Mouse (Mus musculus): Measurements from ENCODE around the gene Ttc7. TPM values are rescaled to one million over a fixed set of nuclear protein-coding genes. Genes with fewer than 3 reads are reported as not detected.
"Not testable (repeated sequence)": the region's sequence is repeated elsewhere in the genome, so short reads cannot be mapped to it uniquely, and the experiment has no call there.

Ttc7 gene
- polyA plus RNA-seq, 1 experiment from 2014 or later = 2.9 TPM

DNA sequence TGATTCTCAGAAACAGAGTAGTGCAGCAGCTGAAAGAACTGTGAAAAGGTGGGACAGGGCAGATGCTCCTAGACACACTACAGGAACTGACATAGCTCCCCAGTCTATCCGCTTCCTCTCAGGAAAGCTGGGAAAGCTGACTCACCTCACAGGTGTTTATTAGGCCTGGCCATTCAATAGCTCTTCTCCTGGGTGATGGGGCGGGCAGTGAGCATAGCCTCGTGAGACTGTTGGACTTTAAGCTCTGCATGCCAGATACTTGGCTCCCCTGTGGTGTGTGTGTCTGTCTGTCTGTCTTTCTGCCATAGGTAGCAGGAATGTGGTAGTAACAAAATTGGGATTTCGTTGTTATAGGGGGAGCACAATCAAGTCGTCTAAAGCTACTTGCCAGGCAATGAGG lies 6.7 kb downstream of the Ttc7 start:
- Histone ChIP-seq H3K27ac (no peak overlapping the region), H3K4me3 (no peak overlapping the region), H3K36me3 (replicated peaks) (0 out of 2 replicates have a peak, but pooled peaks cover 3% of the 10 kb centered on the region), H3K27me3 (ENCODE audit: poor library complexity, severe bottlenecking) (peaks cover 60% of the 10 kb centered on the region), H3K9me3 (no peaks in the 10 kb centered on the region), H3K4me1 (peaks cover 22% of the 10 kb centered on the region)
- DNase-seq (ENCODE audit: extremely low spot score, low spot score) = no peak
- 77% methylated on average over 5 of the region's 5 CpGs for WGBS

GRCm38 (mm10) chr17:87291037-87291436 lies 8.4 kb downstream of the Ttc7 start:
- WGBS = 94% methylated on average over 7 of the region's 7 CpGs
- no peak for DNase-seq (ENCODE audit: extremely low spot score, low spot score)
- Histone ChIP-seq H3K27me3 (ENCODE audit: poor library complexity, severe bottlenecking) (peaks cover 43% of the 10 kb centered on the region), H3K4me1 (peaks cover 19% of the 10 kb centered on the region), H3K4me3 (no peak overlapping the region), H3K36me3 (replicated peaks) (0 out of 2 replicates have a peak, but pooled peaks cover 3% of the 10 kb centered on the region), H3K27ac (no peak overlapping the region), H3K9me3 (no peaks in the 10 kb centered on the region)

- H3K4me3 ChIP-seq = no peak overlapping the region
- H3K4me1 ChIP-seq = peaks cover 17% of the 10 kb centered on the region
- no peak overlapping the region for H3K27ac ChIP-seq
- no peak for DNase-seq (ENCODE audit: extremely low spot score, low spot score)
- 0 out of 2 replicates have a peak, but pooled peaks cover 3% of the 10 kb centered on the region for H3K36me3 ChIP-seq (replicated peaks)
- WGBS = 91% methylated on average over 5 of the region's 5 CpGs
- no peaks in the 10 kb centered on the region for H3K9me3 ChIP-seq
- H3K27me3 ChIP-seq (ENCODE audit: poor library complexity, severe bottlenecking) = peaks cover 36% of the 10 kb centered on the region
Measured at GRCm38 (mm10) chr17:87291782-87292181, 9.1 kb downstream of the Ttc7 start.

DNA sequence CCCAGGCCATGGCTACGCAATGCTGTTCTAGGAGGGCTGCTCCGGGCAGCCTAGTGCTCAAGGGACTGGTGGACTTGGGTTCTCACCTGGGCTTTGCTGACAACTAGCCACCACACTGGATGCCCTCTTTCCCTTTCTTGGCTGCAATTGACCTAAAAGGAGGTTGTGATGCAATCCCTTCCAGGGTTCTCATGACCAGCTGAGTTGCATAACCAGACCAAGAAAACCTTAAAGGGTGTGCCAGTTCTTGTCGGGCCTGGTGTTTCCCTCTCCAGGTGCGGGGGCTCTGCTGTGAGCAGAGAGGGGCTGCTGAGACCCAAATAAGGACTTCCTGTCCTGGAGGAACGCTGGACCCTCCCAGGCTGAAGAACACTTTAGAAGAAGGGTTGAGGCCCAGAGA lies 10.4 kb downstream of the Ttc7 start:
- Histone ChIP-seq H3K4me1 (peaks cover 3% of the 10 kb centered on the region), H3K27me3 (ENCODE audit: poor library complexity, severe bottlenecking) (peaks cover 22% of the 10 kb centered on the region), H3K36me3 (replicated peaks) (0 out of 2 replicates have a peak, but pooled peaks cover 3% of the 10 kb centered on the region), H3K4me3 (no peak overlapping the region), H3K9me3 (no peaks in the 10 kb centered on the region), H3K27ac (no peak overlapping the region)
- no peak for DNase-seq (ENCODE audit: extremely low spot score, low spot score)
- 94% methylated on average over 5 of the region's 5 CpGs for WGBS

GRCm38 (mm10) chr17:87295738-87296137 lies 13.1 kb downstream of the Ttc7 start:
- Histone ChIP-seq H3K36me3 (replicated peaks) (0 out of 2 replicates have a peak, but pooled peaks cover 3% of the 10 kb centered on the region), H3K4me1 (no peaks in the 10 kb centered on the region), H3K9me3 (no peaks in the 10 kb centered on the region), H3K27me3 (ENCODE audit: poor library complexity, severe bottlenecking) (no peaks in the 10 kb centered on the region), H3K4me3 (no peak overlapping the region), H3K27ac (no peak overlapping the region)
- WGBS = 80% methylated on average over 7 of the region's 7 CpGs
- DNase-seq (ENCODE audit: extremely low spot score, low spot score) = no peak

DNA sequence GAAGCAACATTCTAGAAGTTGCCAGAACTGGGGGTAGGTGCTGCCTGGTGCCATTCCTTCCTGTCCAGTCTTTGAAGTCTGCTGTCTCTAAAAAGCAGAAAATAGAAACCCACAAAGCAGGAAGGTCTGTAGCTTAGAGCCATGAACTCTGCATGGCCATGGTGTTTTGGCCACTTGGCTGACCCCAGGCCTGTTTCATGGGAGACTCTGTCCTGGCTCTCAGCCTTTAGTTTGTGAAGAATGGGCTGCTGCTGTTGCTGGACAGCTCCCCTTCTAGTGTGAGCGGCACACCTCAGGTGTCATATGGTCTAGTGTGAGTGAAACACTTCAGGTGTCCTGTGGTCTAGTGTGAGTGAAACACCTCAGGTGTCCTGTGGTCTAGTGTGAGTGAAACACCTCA lies 14.0 kb downstream of the Ttc7 start:
- not testable (repeated sequence) for H3K27me3 ChIP-seq (ENCODE audit: poor library complexity, severe bottlenecking); DNase-seq (ENCODE audit: extremely low spot score, low spot score); H3K36me3 ChIP-seq (replicated peaks); H3K4me1 ChIP-seq; H3K27ac ChIP-seq; H3K4me3 ChIP-seq; H3K9me3 ChIP-seq
- 85% methylated on average over 1 of the region's 1 CpGs for WGBS

- Histone ChIP-seq H3K27me3 (ENCODE audit: poor library complexity, severe bottlenecking) (no peaks in the 10 kb centered on the region), H3K36me3 (replicated peaks) (no peaks in the 10 kb centered on the region), H3K27ac (no peak overlapping the region), H3K9me3 (no peaks in the 10 kb centered on the region), H3K4me3 (no peak overlapping the region), H3K4me1 (0 out of 2 replicates have a peak, but pooled peaks cover 2% of the 10 kb centered on the region)
- DNase-seq (ENCODE audit: extremely low spot score, low spot score) = no peak
- 79% methylated on average over 6 of the region's 6 CpGs for WGBS
Measured at GRCm38 (mm10) chr17:87298944-87299343, 16.3 kb downstream of the Ttc7 start.

- DNase-seq (ENCODE audit: extremely low spot score, low spot score) = no peak
- Histone ChIP-seq H3K9me3 (no peaks in the 10 kb centered on the region), H3K4me3 (no peak overlapping the region), H3K4me1 (0 out of 2 replicates have a peak, but pooled peaks cover 2% of the 10 kb centered on the region), H3K27ac (no peak overlapping the region), H3K27me3 (ENCODE audit: poor library complexity, severe bottlenecking) (no peaks in the 10 kb centered on the region), H3K36me3 (replicated peaks) (no peaks in the 10 kb centered on the region)
- 87% methylated on average over 10 of the region's 10 CpGs for WGBS
Measured at GRCm38 (mm10) chr17:87300340-87300739, 17.7 kb downstream of the Ttc7 start.

DNA sequence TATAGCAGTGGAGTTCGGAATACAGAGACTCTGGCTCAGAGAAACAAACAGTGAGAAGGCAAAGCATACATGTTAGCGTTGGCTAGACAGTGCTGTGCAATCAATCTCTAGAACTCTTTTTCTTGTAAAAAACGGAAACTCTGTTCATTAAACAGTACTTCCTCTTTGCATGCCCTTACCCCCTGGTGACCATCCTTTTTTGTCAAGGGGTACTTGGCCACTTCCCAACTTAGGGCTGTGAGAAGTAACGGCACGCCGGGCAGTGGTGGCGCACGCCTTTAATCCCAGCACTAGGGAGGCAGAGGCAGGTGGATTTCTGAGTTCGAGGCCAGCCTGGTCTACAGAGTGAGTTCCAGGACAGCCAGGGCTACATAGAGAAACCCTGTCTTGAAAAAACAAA lies 18.9 kb downstream of the Ttc7 start:
- not testable (repeated sequence) for H3K27me3 ChIP-seq (ENCODE audit: poor library complexity, severe bottlenecking); DNase-seq (ENCODE audit: extremely low spot score, low spot score); H3K27ac ChIP-seq; H3K9me3 ChIP-seq; H3K4me1 ChIP-seq; H3K4me3 ChIP-seq; H3K36me3 ChIP-seq (replicated peaks)
- 91% methylated on average over 9 of the region's 9 CpGs for WGBS

DNA sequence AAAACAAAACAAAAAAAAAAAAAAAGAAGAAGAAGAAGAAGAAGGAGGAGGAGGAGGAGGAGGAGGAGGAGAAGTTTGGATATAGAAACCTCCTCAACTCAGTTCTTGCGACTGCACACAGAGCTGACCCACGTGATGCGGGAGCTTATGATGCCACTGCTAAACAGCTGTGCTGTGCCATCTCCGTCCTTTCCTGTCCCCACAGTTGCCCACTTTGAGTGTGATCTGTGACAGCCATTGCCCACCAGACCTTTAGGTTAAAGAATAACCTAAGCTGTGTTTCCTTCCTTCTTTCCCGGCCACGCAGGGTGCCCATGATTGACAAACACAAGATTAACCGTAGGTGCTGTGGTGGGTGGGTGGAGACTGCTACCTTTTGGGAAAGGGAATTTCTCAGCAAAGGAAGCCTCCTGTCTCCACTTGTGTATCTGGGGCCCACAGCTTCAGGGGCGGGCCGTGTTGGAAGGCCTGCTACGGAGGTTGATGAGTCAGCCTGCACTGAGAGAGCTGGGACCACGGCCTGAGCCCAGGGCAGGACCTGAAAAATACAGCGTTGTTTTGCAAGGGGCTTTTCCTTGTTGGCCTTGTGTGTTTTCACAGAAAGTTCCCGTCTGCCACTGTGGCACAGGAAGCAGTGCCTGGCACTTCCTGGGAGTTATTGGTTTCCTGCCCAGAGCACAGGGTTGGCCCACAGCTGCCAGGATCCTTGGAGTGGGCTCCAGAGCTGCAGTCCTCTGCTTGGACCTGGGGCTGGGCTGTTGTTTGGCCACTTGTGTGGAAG lies 19.5 kb downstream of the Ttc7 start:
- no peak overlapping the region for H3K4me3 ChIP-seq
- 0 out of 2 replicates have a peak, but pooled peaks cover 2% of the 10 kb centered on the region for H3K4me1 ChIP-seq
- H3K36me3 ChIP-seq (replicated peaks) = no peaks in the 10 kb centered on the region
- WGBS = 84% methylated on average over 13 of the region's 13 CpGs
- DNase-seq (ENCODE audit: extremely low spot score, low spot score) = no peak
- H3K27me3 ChIP-seq (ENCODE audit: poor library complexity, severe bottlenecking) = no peaks in the 10 kb centered on the region
- no peaks in the 10 kb centered on the region for H3K9me3 ChIP-seq
- no peak overlapping the region for H3K27ac ChIP-seq

DNA sequence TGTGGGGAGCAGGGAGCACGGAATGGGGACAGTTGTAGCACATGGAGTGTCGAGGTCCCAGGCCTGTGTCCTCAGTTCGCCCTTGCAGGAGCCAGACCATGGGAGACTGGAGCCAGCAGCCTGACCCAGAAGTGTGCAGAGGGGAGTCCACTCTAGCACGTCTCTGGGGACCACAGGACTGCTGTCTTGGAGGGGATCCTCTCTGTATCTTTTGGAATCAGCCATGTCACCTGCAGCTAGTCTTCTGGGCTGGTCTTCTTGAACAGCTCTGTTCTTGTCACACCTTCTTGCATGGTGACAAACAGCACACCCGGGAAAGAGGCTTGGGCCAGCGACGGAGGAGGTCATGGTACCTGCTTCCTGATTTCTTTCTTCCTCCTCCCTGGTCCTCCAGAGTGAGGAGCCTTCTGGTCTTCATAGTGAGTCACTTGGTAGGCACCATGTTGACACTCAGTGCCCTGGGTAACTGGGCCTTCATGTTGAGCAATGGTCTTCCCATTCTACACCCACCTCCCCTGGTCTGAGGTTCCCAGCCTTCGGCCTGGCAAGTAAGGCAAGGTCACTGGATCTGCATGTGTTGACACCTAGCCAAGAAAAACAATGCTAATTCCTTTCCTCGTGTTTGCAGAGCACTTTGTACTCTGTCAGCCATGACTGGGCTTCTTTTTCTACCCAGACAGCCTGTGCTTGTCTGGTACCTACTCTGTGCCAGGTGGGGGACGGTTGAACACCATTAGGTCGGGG lies 21.6 kb downstream of the Ttc7 start:
- Histone ChIP-seq H3K4me3 (no peak overlapping the region), H3K4me1 (0 out of 2 replicates have a peak, but pooled peaks cover 2% of the 10 kb centered on the region), H3K36me3 (replicated peaks) (no peaks in the 10 kb centered on the region), H3K27ac (no peak overlapping the region), H3K27me3 (ENCODE audit: poor library complexity, severe bottlenecking) (no peaks in the 10 kb centered on the region), H3K9me3 (no peaks in the 10 kb centered on the region)
- WGBS = 88% methylated on average over 11 of the region's 11 CpGs
- no peak for DNase-seq (ENCODE audit: extremely low spot score, low spot score)

GRCm38 (mm10) chr17:87305065-87305464 lies 22.4 kb downstream of the Ttc7 start:
- H3K27ac ChIP-seq = no peak overlapping the region
- DNase-seq (ENCODE audit: extremely low spot score, low spot score) = no peak
- 0 out of 2 replicates have a peak, but pooled peaks cover 2% of the 10 kb centered on the region for H3K4me1 ChIP-seq
- WGBS = 93% methylated on average over 8 of the region's 8 CpGs
- H3K27me3 ChIP-seq (ENCODE audit: poor library complexity, severe bottlenecking) = no peaks in the 10 kb centered on the region
- no peaks in the 10 kb centered on the region for H3K9me3 ChIP-seq
- no peaks in the 10 kb centered on the region for H3K36me3 ChIP-seq (replicated peaks)
- H3K4me3 ChIP-seq = no peak overlapping the region

GRCm38 (mm10) chr17:87306746-87307145 lies 24.1 kb downstream of the Ttc7 start:
- Histone ChIP-seq H3K9me3 (no peaks in the 10 kb centered on the region), H3K27ac (no peak overlapping the region), H3K27me3 (ENCODE audit: poor library complexity, severe bottlenecking) (no peaks in the 10 kb centered on the region), H3K4me3 (no peak overlapping the region), H3K36me3 (replicated peaks) (no peaks in the 10 kb centered on the region), H3K4me1 (peaks cover 3% of the 10 kb centered on the region)
- no peak for DNase-seq (ENCODE audit: extremely low spot score, low spot score)
- WGBS = 84% methylated on average over 8 of the region's 8 CpGs
